Mouse (Mus musculus) forebrain, embryonic 10.5 days (tissue): ENCODE measurements around the gene Zyg11b. TPM values are rescaled to one million over a fixed set of nuclear protein-coding genes. Genes with fewer than 3 reads are reported as not detected.
A peak's percentile ranks its signal among the peaks of the same experiment; 100 is the strongest.

Experiments
- DNase-seq: peaks from one replicate; pipeline ENCODE4 v3.0.0-alpha.2; 2017; ENCODE audit warnings: low spot score; ENCODE audit errors: extremely low spot score
- H3K27ac ChIP-seq: fragments of 300-500 bp; sonication (generic); 2 replicates; pipeline ENCODE4 v1.5.1; 2016; ENCODE audit warnings: mild to moderate bottlenecking
- H3K27me3 ChIP-seq: fragments of 300-500 bp; sonication (generic); 2 replicates; pipeline ENCODE4 v1.6.1; 2016; ENCODE audit warnings: mild to moderate bottlenecking; ENCODE audit not compliant: poor library complexity, severe bottlenecking
- H3K36me3 ChIP-seq: fragments of 300-500 bp; sonication (generic); replicated peaks from 2 replicates; pipeline ENCODE4 v1.6.1; 2016; ENCODE audit warnings: mild to moderate bottlenecking, moderate library complexity
- H3K4me1 ChIP-seq: fragments of 300-500 bp; sonication (generic); 2 replicates; pipeline ENCODE4 v1.6.1; 2016
- H3K4me3 ChIP-seq: fragments of 300-500 bp; sonication (generic); 2 replicates; pipeline ENCODE4 v1.5.1; 2016; ENCODE audit warnings: mild to moderate bottlenecking, moderate library complexity
- H3K9me3 ChIP-seq: fragments of 300-500 bp; sonication (generic); 2 replicates; pipeline ENCODE4 v1.6.1; 2016; ENCODE audit warnings: mild to moderate bottlenecking, moderate library complexity
- WGBS: fragments of 180-500 bp; shearing (Covaris S2); methylation state at CpG from one replicate; pipeline ENCODE4 v1.1.7; 2016; 5-methylcytosine and 5-hydroxymethylcytosine counted together
- polyA plus RNA-seq: library from polyadenylated mRNA; unstranded; fragments of >200 nt; fragmentation: Nextera tagmentation; extraction: Ambion mirVana; gene quantifications from 2 replicates; pipeline ENCODE4 v1.2.1, GENCODE M21; 2016

The Zyg11b gene
- polyA plus RNA-seq, 1 experiment from 2014 or later: 13.5 TPM

- Histone ChIP-seq H3K4me1 (peaks cover 23% of the 10 kb centered on the region), H3K4me3 (no peak overlapping the region), H3K27ac (no peak overlapping the region), H3K27me3 (no peaks in the 10 kb centered on the region), H3K36me3 (0 out of 2 replicates have a peak, but pooled peaks cover 5% of the 10 kb centered on the region), H3K9me3 (peaks cover 7% of the 10 kb centered on the region; the same call in 1 of the 2 replicates)
- WGBS: 75% methylated on average over 5 of the region's 5 CpGs
- DNase-seq: no peak
Measured at GRCm38 (mm10) chr4:108302296-108302890, 1.5 kb upstream of the Zyg11b start.

GRCm38 (mm10) chr4:108300266-108300665, 630 bp downstream of the Zyg11b start:
- 0 out of 2 replicates have a peak, but pooled peaks cover 2% of the 10 kb centered on the region for H3K9me3 ChIP-seq
- peaks cover 23% of the 10 kb centered on the region for H3K4me1 ChIP-seq
- H3K27ac ChIP-seq: peak overlapping the region; percentile 94
- peaks cover 14% of the 10 kb centered on the region for H3K36me3 ChIP-seq
- no peaks in the 10 kb centered on the region for H3K27me3 ChIP-seq
- peak; percentile 38 for DNase-seq
- peak overlapping the region; percentile 84 for H3K4me3 ChIP-seq
- 2% methylated on average over 14 of the region's 14 CpGs for WGBS

- WGBS: 94% methylated on average over 3 of the region's 3 CpGs
- DNase-seq: no peak
- Histone ChIP-seq H3K27ac (no peak overlapping the region), H3K27me3 (no peaks in the 10 kb centered on the region), H3K36me3 (peaks cover 10% of the 10 kb centered on the region), H3K9me3 (no peaks in the 10 kb centered on the region), H3K4me1 (no peaks in the 10 kb centered on the region), H3K4me3 (no peak overlapping the region)
Measured at GRCm38 (mm10) chr4:108276973-108277372, 23.9 kb downstream of the Zyg11b start.

GRCm38 (mm10) chr4:108272286-108272685, 28.6 kb downstream of the Zyg11b start:
- Histone ChIP-seq H3K9me3 (no peaks in the 10 kb centered on the region), H3K4me3 (no peak overlapping the region), H3K36me3 (peaks cover 34% of the 10 kb centered on the region), H3K27me3 (no peaks in the 10 kb centered on the region), H3K4me1 (no peaks in the 10 kb centered on the region), H3K27ac (no peak overlapping the region)
- no peak for DNase-seq
- 85% methylated on average over 4 of the region's 4 CpGs for WGBS

GRCm38 (mm10) chr4:108265774-108266173, 35.1 kb downstream of the Zyg11b start:
- no peak for DNase-seq
- WGBS: 95% methylated on average over 7 of the region's 7 CpGs
- no peak overlapping the region for H3K4me3 ChIP-seq
- H3K4me1 ChIP-seq: no peaks in the 10 kb centered on the region
- H3K36me3 ChIP-seq: peaks cover 59% of the 10 kb centered on the region
- no peaks in the 10 kb centered on the region for H3K9me3 ChIP-seq
- no peaks in the 10 kb centered on the region for H3K27me3 ChIP-seq
- H3K27ac ChIP-seq: no peak overlapping the region

- peaks cover 3% of the 10 kb centered on the region; the same call in 1 of the 2 replicates for H3K9me3 ChIP-seq
- H3K27me3 ChIP-seq: no peaks in the 10 kb centered on the region
- no peak for DNase-seq
- H3K27ac ChIP-seq: no peak overlapping the region
- H3K4me3 ChIP-seq: no peak overlapping the region
- H3K36me3 ChIP-seq: peaks cover 96% of the 10 kb centered on the region
- 95% methylated on average over 6 of the region's 6 CpGs for WGBS
- H3K4me1 ChIP-seq: no peaks in the 10 kb centered on the region
Measured at GRCm38 (mm10) chr4:108253317-108253716, 47.6 kb downstream of the Zyg11b start.

GRCm38 (mm10) chr4:108250501-108250900, 50.4 kb downstream of the Zyg11b start:
- DNase-seq: no peak
- 96% methylated on average over 9 of the region's 9 CpGs for WGBS
- Histone ChIP-seq H3K27ac (no peak overlapping the region), H3K9me3 (peaks cover 3% of the 10 kb centered on the region; the same call in 1 of the 2 replicates), H3K4me1 (no peaks in the 10 kb centered on the region), H3K36me3 (peaks cover 79% of the 10 kb centered on the region), H3K27me3 (no peaks in the 10 kb centered on the region), H3K4me3 (no peak overlapping the region)

- 94% methylated on average over 3 of the region's 3 CpGs for WGBS
- no peak overlapping the region for H3K27ac ChIP-seq
- no peaks in the 10 kb centered on the region for H3K4me1 ChIP-seq
- DNase-seq: no peak
- peaks cover 3% of the 10 kb centered on the region; the same call in 1 of the 2 replicates for H3K9me3 ChIP-seq
- no peak overlapping the region for H3K4me3 ChIP-seq
- H3K27me3 ChIP-seq: no peaks in the 10 kb centered on the region
- H3K36me3 ChIP-seq: peaks cover 77% of the 10 kb centered on the region
Measured at GRCm38 (mm10) chr4:108249314-108249713, 51.6 kb downstream of the Zyg11b start.

GRCm38 (mm10) chr4:108233654-108234053, 67.2 kb downstream of the Zyg11b start:
- Histone ChIP-seq H3K27me3 (no peaks in the 10 kb centered on the region), H3K9me3 (no peaks in the 10 kb centered on the region), H3K27ac (no peak overlapping the region), H3K4me3 (no peak overlapping the region), H3K4me1 (no peaks in the 10 kb centered on the region), H3K36me3 (peaks cover 58% of the 10 kb centered on the region)
- no peak for DNase-seq
- 93% methylated on average over 3 of the region's 3 CpGs for WGBS

- Histone ChIP-seq H3K27me3 (peaks cover 8% of the 10 kb centered on the region), H3K4me1 (no peaks in the 10 kb centered on the region), H3K4me3 (no peak overlapping the region), H3K27ac (no peak overlapping the region), H3K36me3 (peaks cover 4% of the 10 kb centered on the region; the same call in 1 of the 2 replicates), H3K9me3 (no peaks in the 10 kb centered on the region)
- DNase-seq: no peak
- 59% methylated on average over 3 of the region's 3 CpGs for WGBS
Measured at GRCm38 (mm10) chr4:108225341-108225872, 75.5 kb downstream of the Zyg11b start.

GRCm38 (mm10) chr4:108222507-108222906, 78.4 kb downstream of the Zyg11b start:
- no peaks in the 10 kb centered on the region for H3K9me3 ChIP-seq
- no peak overlapping the region for H3K4me3 ChIP-seq
- H3K27me3 ChIP-seq: peaks cover 37% of the 10 kb centered on the region
- H3K27ac ChIP-seq: no peak overlapping the region
- peaks cover 12% of the 10 kb centered on the region for H3K4me1 ChIP-seq
- DNase-seq: no peak
- no peaks in the 10 kb centered on the region for H3K36me3 ChIP-seq
- WGBS: 93% methylated on average over 5 of the region's 5 CpGs

- H3K9me3 ChIP-seq: no peaks in the 10 kb centered on the region
- no peak overlapping the region for H3K4me3 ChIP-seq
- DNase-seq: peak; percentile 23
- 5% methylated on average over 9 of the region's 9 CpGs for WGBS
- H3K27ac ChIP-seq: no peak overlapping the region
- H3K36me3 ChIP-seq: no peaks in the 10 kb centered on the region
- peaks cover 17% of the 10 kb centered on the region for H3K4me1 ChIP-seq
- peaks cover 70% of the 10 kb centered on the region for H3K27me3 ChIP-seq
Measured at GRCm38 (mm10) chr4:108219019-108219418, 81.9 kb downstream of the Zyg11b start.

GRCm38 (mm10) chr4:108217332-108218179, 83.3 kb downstream of the Zyg11b start, which contains the start of gene Zyg11a:
Zyg11a (minus strand) TSS chr4:108218048.
- H3K4me1 ChIP-seq: peaks cover 17% of the 10 kb centered on the region
- 2% methylated on average over 97 of the region's 107 CpGs for WGBS
- no peaks in the 10 kb centered on the region for H3K9me3 ChIP-seq
- peak; percentile 47 for DNase-seq
- no peak within 1 kb of the TSS; the same call in 1 of the 2 replicates for H3K27ac ChIP-seq
- no peaks in the 10 kb centered on the region for H3K36me3 ChIP-seq
- peak within 1 kb of the TSS; percentile 56 for H3K4me3 ChIP-seq
- H3K27me3 ChIP-seq: peaks cover 70% of the 10 kb centered on the region
